Comparison of ENCODE assay signal across 7 mouse cellular contexts in the genomic region with DNA sequence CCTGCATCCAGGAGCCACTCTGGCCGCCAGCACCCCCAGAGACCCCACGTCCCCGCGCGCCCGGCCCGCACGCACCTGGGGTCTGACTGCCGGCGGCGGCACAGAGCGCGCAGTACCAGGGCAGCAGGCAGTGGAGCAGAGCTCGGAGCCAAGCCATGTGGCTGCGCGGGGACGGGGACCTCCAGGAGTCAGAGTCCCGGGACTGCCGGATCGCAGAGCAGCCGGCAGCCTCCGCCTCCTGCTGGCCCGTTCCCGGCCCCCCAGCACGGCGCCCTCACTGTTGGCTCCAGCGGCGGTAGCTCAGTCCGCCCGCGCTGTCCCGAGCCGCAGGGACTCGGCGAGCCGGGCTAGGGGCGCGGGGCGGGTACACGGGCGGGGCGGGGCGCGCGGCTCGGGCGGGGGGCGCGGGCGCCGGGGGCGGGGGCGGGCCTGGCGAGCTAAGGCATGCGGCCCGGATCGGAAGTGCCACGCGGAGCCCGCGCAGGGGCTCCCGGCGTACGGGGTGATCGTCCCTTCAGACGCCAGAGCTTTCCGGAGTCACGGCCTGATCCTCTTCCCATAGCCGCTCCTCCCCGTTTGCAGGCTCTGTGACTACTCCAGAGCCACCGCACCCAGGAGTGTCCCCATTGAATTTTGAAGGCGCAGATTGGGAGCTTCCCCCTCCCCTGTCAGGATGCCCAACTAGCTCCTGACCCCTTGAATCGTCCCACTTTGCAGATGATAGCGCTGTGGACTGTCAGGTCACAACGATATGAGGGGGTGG. TPM values are rescaled to one million over a fixed set of nuclear protein-coding genes. Genes with fewer than 3 reads are reported as not detected.
DNase-seq lines count a peak whose midpoint lies in the region; ATAC-seq lines count a peak whose summit lies in the region.

Gene Adamts14, minus strand, starts transcription at position 358 of the 763 bp plus-strand sequence.

- intact Hi-C loops in heart, postnatal 36 days (cut with DNase I): loop anchor here (5.0 kb wide), 1 partner anchor 61 kb away; no protein-coding TSS in a partner anchor
- intact Hi-C loops in left cerebral cortex, postnatal 36 days (cut with DNase I): no loop called here

- H3K27ac ChIP-seq in embryonic facial prominence, embryonic 12.5 days: 0 out of 2 replicates have a peak within 1 kb of the TSS, but pooled peaks have one; percentile 17
- H3K27ac ChIP-seq in liver, embryonic 11.5 days (ENCODE audit: low read depth, low read length): no peak within 1 kb of the TSS
- H3K27ac ChIP-seq in neural tube, embryonic 15.5 days (replicated peaks): no peak within 1 kb of the TSS

- peak within 1 kb of the TSS; percentile 91 for H3K4me2 ChIP-seq in embryonic facial prominence, embryonic 12.5 days (replicated peaks)
- peak within 1 kb of the TSS; percentile 54 for H3K4me2 ChIP-seq in liver, embryonic 11.5 days
- H3K4me2 ChIP-seq in neural tube, embryonic 15.5 days: peak within 1 kb of the TSS; percentile 97

- ATAC-seq in embryonic facial prominence, embryonic 12.5 days (ENCODE audit: insufficient number of reproducible peaks, insufficient read depth, low FRiP score, low TSS enrichment): peak; percentile 23; the same call in 1 of the 2 replicates
- peak; percentile 32; the same call in 1 of the 2 replicates for ATAC-seq in liver, embryonic 11.5 days (replicated peaks; ENCODE audit: low FRiP score)
- peak; percentile 74 for ATAC-seq in neural tube, embryonic 15.5 days (ENCODE audit: low FRiP score)

- 0 out of 2 replicates have a peak, but pooled peaks cover 6% of the 10 kb centered on the region for H3K27me3 ChIP-seq in embryonic facial prominence, embryonic 12.5 days
- H3K27me3 ChIP-seq in liver, embryonic 11.5 days (replicated peaks; ENCODE audit: control insufficient read depth, insufficient read depth, low read length): peaks cover 39% of the 10 kb centered on the region
- H3K27me3 ChIP-seq in neural tube, embryonic 15.5 days (replicated peaks): peaks cover 26% of the 10 kb centered on the region

- no peaks in the 10 kb centered on the region for H3K36me3 ChIP-seq in embryonic facial prominence, embryonic 12.5 days
- H3K36me3 ChIP-seq in liver, embryonic 11.5 days (ENCODE audit: control insufficient read depth, insufficient read depth, low read length): no peaks in the 10 kb centered on the region
- no peaks in the 10 kb centered on the region for H3K36me3 ChIP-seq in neural tube, embryonic 15.5 days

- no peaks in the 10 kb centered on the region for H3K9me3 ChIP-seq in embryonic facial prominence, embryonic 12.5 days
- no peaks in the 10 kb centered on the region for H3K9me3 ChIP-seq in liver, embryonic 11.5 days (ENCODE audit: control insufficient read depth, low read length)
- H3K9me3 ChIP-seq in neural tube, embryonic 15.5 days (replicated peaks): no peaks in the 10 kb centered on the region

- peak; percentile 27 for DNase-seq in urinary bladder, postnatal 25 days (ENCODE audit: low spot score)
- no peak for DNase-seq in urinary bladder, postnatal 10 days (ENCODE audit: low spot score)
- DNase-seq in heart, postnatal 36 days: peak; percentile 48 to 60
- DNase-seq in liver, embryonic 11.5 days (ENCODE audit: low spot score): peak; percentile 54
- DNase-seq in left cerebral cortex, postnatal 36 days (ENCODE audit: low spot score in 2 of 2): no peak

- H3K9ac ChIP-seq in embryonic facial prominence, embryonic 12.5 days: peak within 1 kb of the TSS; percentile 72
- H3K9ac ChIP-seq in liver, embryonic 11.5 days (ENCODE audit: low read depth, low read length): peak within 1 kb of the TSS; percentile 1; the same call in 1 of the 2 replicates
- H3K9ac ChIP-seq in neural tube, embryonic 15.5 days (replicated peaks): peak within 1 kb of the TSS; percentile 39

- under 1% methylated on average over 58 of the region's 75 CpGs for WGBS in embryonic facial prominence, embryonic 12.5 days
- whole genome bisulfite sequencing in liver, embryonic 11.5 days: 2% methylated on average over 74 of the region's 75 CpGs
- WGBS in neural tube, embryonic 15.5 days: under 1% methylated on average over 66 of the region's 75 CpGs

- H3K4me1 ChIP-seq in embryonic facial prominence, embryonic 12.5 days: peaks cover 20% of the 10 kb centered on the region
- no peaks in the 10 kb centered on the region for H3K4me1 ChIP-seq in liver, embryonic 11.5 days (replicated peaks; ENCODE audit: control insufficient read depth, insufficient read depth, low read length)
- H3K4me1 ChIP-seq in neural tube, embryonic 15.5 days: peaks cover 19% of the 10 kb centered on the region

- H3K4me3 ChIP-seq in embryonic facial prominence, embryonic 12.5 days: peak within 1 kb of the TSS; percentile 56
- peak within 1 kb of the TSS; percentile 37 for H3K4me3 ChIP-seq in liver, embryonic 11.5 days (ENCODE audit: low read depth, low read length)
- peak within 1 kb of the TSS; percentile 49 for H3K4me3 ChIP-seq in neural tube, embryonic 15.5 days (replicated peaks)

RNA-seq across cellular contexts. Expression of gene Adamts14, which starts in this region (rescaled TPM):
- 1.2 and 1.5 TPM in 2 replicates for polyA plus RNA-seq in embryonic facial prominence, embryonic 12.5 days (2016; fragmentation: Nextera tagmentation; extraction: Ambion mirVana)
- 1 to 10 TPM in 1 of 2 experiments, under 1 TPM in 1; 0.83 to 1.9 TPM for total RNA-seq in heart, postnatal 36 days (2021)
- 0.48 and 0.92 TPM in 2 replicates for polyA plus RNA-seq in liver, embryonic 11.5 days (2014; fragmentation: Nextera tagmentation; extraction: Ambion mirVana)
- polyA plus RNA-seq in neural tube, embryonic 15.5 days (2015; fragmentation: Nextera tagmentation; extraction: Ambion mirVana): 0.43 and 0.54 TPM in 2 replicates
- under 1 TPM; 0.20 to 0.41 TPM for total RNA-seq in left cerebral cortex, postnatal 36 days (2021)

Comparison
In these comparisons a context has a peak if more than half of its experiments do, and no peak if none do; other contexts are left out.
1. DNase-seq: peak in urinary bladder, postnatal 25 days (single experiment) and heart, postnatal 36 days (2 of 2); none in urinary bladder, postnatal 10 days (single experiment) and left cerebral cortex, postnatal 36 days (0 of 2).
2. Peak in DNase-seq, ATAC-seq, H3K4me3 ChIP-seq, H3K9ac ChIP-seq and H3K4me2 ChIP-seq in liver, embryonic 11.5 days; RNA of the gene not detected or under 1 TPM.
3. Peak in ATAC-seq, H3K4me3 ChIP-seq, H3K9ac ChIP-seq and H3K4me2 ChIP-seq in neural tube, embryonic 15.5 days; RNA of the gene not detected or under 1 TPM.
4. ATAC-seq: peak in every context shown above with its lines; median percentile 74 in neural tube, embryonic 15.5 days; 32 in liver, embryonic 11.5 days; 23 in embryonic facial prominence, embryonic 12.5 days.
5. H3K9ac ChIP-seq: peak in every context shown above with its lines; median percentile 72 in embryonic facial prominence, embryonic 12.5 days; 39 in neural tube, embryonic 15.5 days; 1 in liver, embryonic 11.5 days.
6. Peak in every context shown above with its lines, with median percentiles within 50 percentile points of each other: H3K4me2 ChIP-seq and H3K4me3 ChIP-seq.